Mouse (Mus musculus): ENCODE data around the gene Rag1. TPM values are rescaled to one million over a fixed set of nuclear protein-coding genes. Genes with fewer than 3 reads are reported as not detected.

The Rag1 gene
- total and polyA plus RNA-seq, 3 experiments: not detected

GRCm38 (mm10) chr2:101591356-101591755 is 57.9 kb downstream of the Rag1 start:
- Histone ChIP-seq H3K79me2 (replicated peaks; ENCODE audit: control insufficient read depth, extremely low read depth, insufficient read depth, poor library complexity, severe bottlenecking) (no peaks in the 10 kb centered on the region), H3K36me3 (replicated peaks in 1 of 2; ENCODE audit: control insufficient read depth in 1 of 2, insufficient read depth in 1 of 2, low read length in 1 of 2) (no peaks in the 10 kb centered on the region), H3K9ac (ENCODE audit: insufficient read depth, low read depth) (no peak overlapping the region), H3K4me1 (ENCODE audit: control insufficient read depth in 1 of 2, insufficient read depth in 2 of 2) (no peaks in the 10 kb centered on the region), H3K9me3 (replicated peaks; ENCODE audit: low read length) (no peaks in the 10 kb centered on the region), H3K27ac (ENCODE audit: insufficient read depth, low read depth) (no peak overlapping the region), H3K4me2 (ENCODE audit: insufficient read depth, low read depth, poor library complexity, severe bottlenecking) (no peak overlapping the region), H3K27me3 (replicated peaks) (peaks cover 15% of the 10 kb centered on the region), H3K4me3 (replicated peaks in 1 of 3; ENCODE audit: low read depth in 2 of 3, low read length in 2 of 3, poor library complexity in 1 of 3) (no peak overlapping the region)
- TF ChIP-seq SMC3 (IDR thresholded peaks at IDR 0.05; ENCODE audit: low read depth, low read length) (no peak), GABPA (IDR thresholded peaks at IDR 0.05; ENCODE audit: insufficient replicate concordance, low read depth, low read length) (no peak), CHD1 (IDR thresholded peaks at IDR 0.05; ENCODE audit: low read depth, low read length) (no peak), MAX (IDR thresholded peaks at IDR 0.05; ENCODE audit: low read length) (no peak), USF1 (IDR thresholded peaks at IDR 0.05; ENCODE audit: low read depth, low read length) (no peak), MYC (IDR thresholded peaks at IDR 0.05; ENCODE audit: low read depth, low read length) (no peak), ZC3H11A (IDR thresholded peaks at IDR 0.05; ENCODE audit: low read depth, low read length) (no peak), RCOR1 (conservative IDR thresholded peaks at IDR 0.05; ENCODE audit: low read depth, low read length) (no peak), SIN3A (IDR thresholded peaks at IDR 0.05; ENCODE audit: low read length) (no peak), CHD2 (IDR thresholded peaks at IDR 0.05; ENCODE audit: low read length) (no peak), JUND (conservative IDR thresholded peaks at IDR 0.05; ENCODE audit: low read depth, low read length) (no peak), NRF1 (IDR thresholded peaks at IDR 0.05; ENCODE audit: low read depth, low read length) (no peak), ETS1 (conservative IDR thresholded peaks at IDR 0.05; ENCODE audit: low read depth, low read length) (no peak), KAT2A (IDR thresholded peaks at IDR 0.05; ENCODE audit: insufficient replicate concordance, low read length) (no peak), UBTF (IDR thresholded peaks at IDR 0.05; ENCODE audit: low read depth, low read length) (no peak)
- DNase-seq (ENCODE audit: extremely low read depth): no peak
- dilution Hi-C loops (cut with MboI; ENCODE audit: extremely low pct_ligation_motif_present, extremely low pct_unique_long_range_greater_than_20kb, low sequenced_read_pairs) (no loop called here), in situ Hi-C loops (cut with MboI; ENCODE audit: low pct_ligation_motif_present, low pct_unique_long_range_greater_than_20kb, low sequenced_read_pairs) (no loop called here)

Other genes with a start within 250 kb of the Rag1 start
- not detected in 2 replicates for gene Rag2, start 24.8 kb downstream of the Rag1 start, total RNA-seq (2012; rRNA removed)
- not detected in 2 replicates for gene Rag2, start 24.8 kb downstream of the Rag1 start, total RNA-seq (2014; rRNA removed)
- gene Rag2, start 24.8 kb downstream of the Rag1 start, polyA plus RNA-seq (2012; ENCODE audit: insufficient read length, low read depth): not detected in 2 replicates
- 9.1 and 9.7 TPM in 2 replicates for gene B230118H07Rik, start within 50 bp of the Rag1 start, total RNA-seq (2012; rRNA removed)
- 12.6 and 17.5 TPM in 2 replicates for gene B230118H07Rik, start within 50 bp of the Rag1 start, total RNA-seq (2014; rRNA removed)
- gene B230118H07Rik, start within 50 bp of the Rag1 start, polyA plus RNA-seq (2012; ENCODE audit: insufficient read length, low read depth): 5.0 and 6.9 TPM in 2 replicates
- gene Traf6, start 28.9 kb upstream of the Rag1 start, total RNA-seq (2012; rRNA removed): 9.8 and 10.5 TPM in 2 replicates
- gene Traf6, start 28.9 kb upstream of the Rag1 start, total RNA-seq (2014; rRNA removed): 14.0 and 14.6 TPM in 2 replicates
- 13.5 and 16.8 TPM in 2 replicates for gene Traf6, start 28.9 kb upstream of the Rag1 start, polyA plus RNA-seq (2012; ENCODE audit: insufficient read length, low read depth)
- gene Prr5l, start 233.5 kb upstream of the Rag1 start, total RNA-seq (2012; rRNA removed): 0.17 and 0.93 TPM in 2 replicates
- gene Prr5l, start 233.5 kb upstream of the Rag1 start, total RNA-seq (2014; rRNA removed): 0.08 TPM in 1 of 2 replicates, not detected in the other
- 0.21 TPM in 1 of 2 replicates, not detected in the other for gene Prr5l, start 233.5 kb upstream of the Rag1 start, polyA plus RNA-seq (2012; ENCODE audit: insufficient read length, low read depth)
- gene Commd9, start 236.7 kb upstream of the Rag1 start, total RNA-seq (2012; rRNA removed): 22.3 and 31.7 TPM in 2 replicates
- gene Commd9, start 236.7 kb upstream of the Rag1 start, total RNA-seq (2014; rRNA removed): 97.5 and 140 TPM in 2 replicates
- 26.1 and 28.0 TPM in 2 replicates for gene Commd9, start 236.7 kb upstream of the Rag1 start, polyA plus RNA-seq (2012; ENCODE audit: insufficient read length, low read depth)